Mouse (Mus musculus): ENCODE measurements around the gene Cxcr5. TPM values are rescaled to one million over a fixed set of nuclear protein-coding genes. Genes with fewer than 3 reads are reported as not detected.

The Cxcr5 gene
- 0.46 and 1.6 TPM in 2 replicates for polyA plus RNA-seq (2012; rRNA removed; ENCODE audit: low replicate concordance)

GRCm38 (mm10) chr9:44561597-44561996 is at the start of gene Cxcr5:
Cxcr5 (minus strand) TSS chr9:44561877.

GRCm38 (mm10) chr9:44604779-44605615 is 43.3 kb upstream of the Cxcr5 start, which contains the start of gene Ddx6:
Ddx6 (plus strand) TSS chr9:44604892.

GRCm38 (mm10) chr9:44482552-44482951 is 79.1 kb downstream of the Cxcr5 start, which contains the start of gene Bcl9l:
Bcl9l (plus strand) TSS chr9:44482825.

Other genes starting within 250 kb of the Cxcr5 start
- 158 and 249 TPM in 2 replicates for gene C2cd2l, start 241.6 kb downstream of the Cxcr5 start, polyA plus RNA-seq (2012; rRNA removed; ENCODE audit: low replicate concordance)
- gene Dpagt1, start 235.9 kb downstream of the Cxcr5 start, polyA plus RNA-seq (2012; rRNA removed; ENCODE audit: low replicate concordance) = 40.0 and 42.8 TPM in 2 replicates
- gene H2afx, start 227.2 kb downstream of the Cxcr5 start, polyA plus RNA-seq (2012; rRNA removed; ENCODE audit: low replicate concordance) = 134 and 260 TPM in 2 replicates
- gene Hmbs, start 217.6 kb downstream of the Cxcr5 start, polyA plus RNA-seq (2012; rRNA removed; ENCODE audit: low replicate concordance) = 35.1 and 44.5 TPM in 2 replicates
- 13.9 and 17.1 TPM in 2 replicates for gene Vps11, start 200.2 kb downstream of the Cxcr5 start, polyA plus RNA-seq (2012; rRNA removed; ENCODE audit: low replicate concordance)
- gene Hyou1, start 182.4 kb downstream of the Cxcr5 start, polyA plus RNA-seq (2012; rRNA removed; ENCODE audit: low replicate concordance) = 42.8 and 52.8 TPM in 2 replicates
- gene Slc37a4, start 165.0 kb downstream of the Cxcr5 start, polyA plus RNA-seq (2012; rRNA removed; ENCODE audit: low replicate concordance) = 40.0 and 85.7 TPM in 2 replicates
- 30.8 and 41.9 TPM in 2 replicates for gene Rps25, start 154.7 kb downstream of the Cxcr5 start, polyA plus RNA-seq (2012; rRNA removed; ENCODE audit: low replicate concordance)
- gene Trappc4, start 154.3 kb downstream of the Cxcr5 start, polyA plus RNA-seq (2012; rRNA removed; ENCODE audit: low replicate concordance) = 25.1 and 36.3 TPM in 2 replicates
- 15.0 and 16.9 TPM in 2 replicates for gene Ccdc84, start 143.3 kb downstream of the Cxcr5 start, polyA plus RNA-seq (2012; rRNA removed; ENCODE audit: low replicate concordance)
- gene Foxr1, start 120.7 kb downstream of the Cxcr5 start, polyA plus RNA-seq (2012; rRNA removed; ENCODE audit: low replicate concordance) = not detected in 2 replicates
- gene Upk2, start 106.9 kb downstream of the Cxcr5 start, polyA plus RNA-seq (2012; rRNA removed; ENCODE audit: low replicate concordance) = 0.22 and 0.28 TPM in 2 replicates
- 29.3 and 33.5 TPM in 2 replicates for gene Bcl9l, start 79.1 kb downstream of the Cxcr5 start, polyA plus RNA-seq (2012; rRNA removed; ENCODE audit: low replicate concordance)
- gene Ddx6, start 43.0 kb upstream of the Cxcr5 start, polyA plus RNA-seq (2012; rRNA removed; ENCODE audit: low replicate concordance) = 3.0 and 3.7 TPM in 2 replicates
- 162 and 448 TPM in 2 replicates for gene Treh, start 111.4 kb upstream of the Cxcr5 start, polyA plus RNA-seq (2012; rRNA removed; ENCODE audit: low replicate concordance)
- 37.7 and 70.1 TPM in 2 replicates for gene Phldb1, start 173.3 kb upstream of the Cxcr5 start, polyA plus RNA-seq (2012; rRNA removed; ENCODE audit: low replicate concordance)
- gene Arcn1, start 206.0 kb upstream of the Cxcr5 start, polyA plus RNA-seq (2012; rRNA removed; ENCODE audit: low replicate concordance) = 23.4 and 24.5 TPM in 2 replicates
- gene Ift46, start 206.0 kb upstream of the Cxcr5 start, polyA plus RNA-seq (2012; rRNA removed; ENCODE audit: low replicate concordance) = 17.6 and 24.9 TPM in 2 replicates
- 5.6 and 6.3 TPM in 2 replicates for gene Tmem25, start 237.4 kb upstream of the Cxcr5 start, polyA plus RNA-seq (2012; rRNA removed; ENCODE audit: low replicate concordance)
- gene Ttc36, start 241.2 kb upstream of the Cxcr5 start, polyA plus RNA-seq (2012; rRNA removed; ENCODE audit: low replicate concordance) = 10.9 and 18.2 TPM in 2 replicates

All from duodenum, adult 2 months (tissue).